Mouse (Mus musculus): Measurements from ENCODE around the gene Tenm2.
A peak's percentile ranks its signal among the peaks of the same experiment; 100 is the strongest.

The Tenm2 gene

GRCm38 (mm10) chr11:36254019-36254418 lies 981.7 kb downstream of the Tenm2 start:
- no peak for DNase-seq

- no peak for DNase-seq
These were observed 985.7 kb downstream of the Tenm2 start for GRCm38 (mm10) chr11:36250111-36250510.

GRCm38 (mm10) chr11:36246152-36246551 lies 989.6 kb downstream of the Tenm2 start:
- no peak for DNase-seq

DNA sequence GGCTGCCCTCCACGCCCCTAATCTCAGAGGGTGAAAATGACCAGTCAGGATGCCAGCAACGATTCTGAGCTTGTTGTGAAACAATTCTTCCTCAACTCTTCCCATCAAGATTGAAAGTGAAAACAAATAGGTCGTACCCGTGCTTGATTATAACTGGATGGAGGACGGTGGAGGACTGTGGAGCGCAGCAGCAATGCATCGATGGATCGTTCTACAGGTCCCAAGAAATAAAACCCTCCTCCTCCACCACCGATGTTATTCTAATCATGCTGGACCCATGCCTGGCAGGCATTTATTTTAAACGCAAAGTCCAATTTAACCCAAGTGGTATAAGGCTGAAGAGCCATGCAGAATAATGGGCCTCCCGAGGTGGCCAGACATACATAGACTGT lies 991.3 kb downstream of the Tenm2 start:
- no peak for DNase-seq

GRCm38 (mm10) chr11:36243747-36244490 lies 991.8 kb downstream of the Tenm2 start:
- peak; percentile 55 for DNase-seq

DNA sequence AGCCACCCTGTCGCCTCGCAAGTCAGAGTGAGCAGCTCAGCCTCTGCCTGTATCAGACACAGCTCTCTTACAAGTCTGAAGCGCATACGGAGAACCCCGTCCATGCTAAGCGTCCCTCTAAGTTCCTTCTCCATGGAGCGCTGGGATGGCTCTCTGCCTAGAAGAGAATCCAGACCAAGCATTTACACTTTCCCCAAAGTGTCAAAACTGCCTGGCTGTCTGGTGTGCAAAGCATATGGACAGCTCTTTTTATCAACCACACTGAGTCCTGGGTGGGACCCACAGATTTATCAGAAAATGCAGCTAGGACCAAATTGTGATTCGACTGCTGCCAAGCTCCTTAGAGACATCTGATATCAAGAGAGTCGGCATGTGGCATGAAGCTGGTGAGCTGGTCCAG lies 996.9 kb downstream of the Tenm2 start:
- peak; percentile 37 for DNase-seq

GRCm38 (mm10) chr11:36228654-36229053 lies 1007.1 kb downstream of the Tenm2 start:
- no peak for DNase-seq

GRCm38 (mm10) chr11:36228196-36228595 lies 1007.6 kb downstream of the Tenm2 start:
- no peak for DNase-seq

GRCm38 (mm10) chr11:36226061-36226460 lies 1009.7 kb downstream of the Tenm2 start:
- no peak for DNase-seq

GRCm38 (mm10) chr11:36223716-36224439 lies 1011.9 kb downstream of the Tenm2 start:
- no peak for DNase-seq

GRCm38 (mm10) chr11:36222071-36222470 lies 1013.7 kb downstream of the Tenm2 start:
- DNase-seq = no peak

GRCm38 (mm10) chr11:36221271-36221975 lies 1014.3 kb downstream of the Tenm2 start:
- DNase-seq = peak; percentile 81

DNA sequence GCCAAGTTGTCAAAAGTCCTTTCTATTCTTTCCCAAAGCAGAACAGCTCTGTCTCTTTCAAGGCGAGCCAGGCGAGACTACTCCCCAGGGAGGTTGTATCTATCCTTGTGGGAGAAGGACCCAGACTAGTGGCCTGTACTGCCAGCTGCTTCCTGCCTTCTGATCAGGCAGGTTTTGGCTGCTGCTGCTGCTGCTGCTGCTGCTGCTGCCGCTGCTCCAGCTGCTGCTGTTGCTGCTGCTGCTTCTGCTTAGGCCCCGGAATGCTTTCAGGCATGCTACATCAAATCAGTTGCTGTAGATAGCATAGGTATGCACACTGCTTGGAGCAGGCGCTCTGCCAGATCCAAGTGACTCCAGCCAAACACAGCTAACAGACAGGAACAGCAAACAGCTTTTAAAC lies 1015.1 kb downstream of the Tenm2 start:
- no peak for DNase-seq

DNA sequence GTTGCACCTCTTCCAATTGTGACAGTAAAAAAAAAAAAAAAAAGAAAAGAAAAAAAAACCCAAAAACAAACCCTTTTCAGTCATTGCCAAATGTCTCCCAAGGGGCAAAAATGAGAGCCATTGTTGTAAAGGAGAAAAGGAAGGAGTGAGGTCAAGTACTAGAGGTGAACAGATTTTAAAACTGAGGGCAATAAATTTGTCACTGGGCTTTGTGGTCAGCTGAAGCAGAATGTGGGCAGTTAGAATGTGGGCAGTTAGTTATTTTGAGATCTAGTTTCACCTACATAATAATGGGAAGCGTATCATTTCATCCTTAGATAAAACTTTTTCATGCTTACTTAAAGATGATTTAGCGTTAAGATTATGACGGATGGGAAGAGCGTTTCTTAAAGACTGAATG lies 1016.2 kb downstream of the Tenm2 start:
- no peak for DNase-seq

DNA sequence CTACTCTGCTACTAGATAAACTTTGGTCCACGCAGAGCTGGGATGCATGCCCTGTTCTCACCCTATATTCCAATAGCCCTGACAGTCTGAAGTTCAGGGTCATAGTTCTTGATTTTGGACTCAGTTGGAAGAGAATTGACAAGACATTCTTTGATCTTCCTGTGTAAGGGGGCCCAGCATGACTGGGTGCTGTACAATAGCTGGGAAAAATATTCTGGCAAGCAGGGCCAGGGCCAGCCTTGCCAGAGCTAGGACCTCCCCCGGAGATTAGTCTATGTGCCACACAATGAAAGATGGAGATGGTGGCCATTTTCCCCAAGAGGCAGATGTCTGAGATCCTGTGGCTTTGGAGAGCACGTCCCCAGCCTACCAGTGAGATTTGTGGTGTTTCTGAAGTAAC lies 1021.2 kb downstream of the Tenm2 start:
- no peak for DNase-seq

GRCm38 (mm10) chr11:36204381-36204780 lies 1031.4 kb downstream of the Tenm2 start:
- no peak for DNase-seq

DNA sequence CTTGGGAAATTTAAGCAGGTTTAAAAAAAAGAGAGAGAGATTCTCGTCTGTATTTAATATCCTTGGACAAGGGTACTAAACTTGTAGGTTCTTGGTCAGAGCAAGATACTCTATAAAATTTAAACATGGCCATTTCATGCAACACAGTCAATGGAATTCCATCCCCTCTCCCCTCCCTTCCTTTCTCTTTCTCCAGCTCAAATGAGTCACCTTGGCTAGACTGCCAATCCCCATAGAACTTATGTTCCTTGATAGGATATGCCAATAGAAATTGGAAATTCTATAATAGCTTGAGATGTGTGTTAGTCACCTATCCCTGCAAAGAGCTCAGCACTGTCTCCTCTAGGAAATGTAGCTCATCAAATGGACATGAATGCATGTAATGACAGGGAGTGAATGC lies 1031.9 kb downstream of the Tenm2 start:
- no peak for DNase-seq

DNA sequence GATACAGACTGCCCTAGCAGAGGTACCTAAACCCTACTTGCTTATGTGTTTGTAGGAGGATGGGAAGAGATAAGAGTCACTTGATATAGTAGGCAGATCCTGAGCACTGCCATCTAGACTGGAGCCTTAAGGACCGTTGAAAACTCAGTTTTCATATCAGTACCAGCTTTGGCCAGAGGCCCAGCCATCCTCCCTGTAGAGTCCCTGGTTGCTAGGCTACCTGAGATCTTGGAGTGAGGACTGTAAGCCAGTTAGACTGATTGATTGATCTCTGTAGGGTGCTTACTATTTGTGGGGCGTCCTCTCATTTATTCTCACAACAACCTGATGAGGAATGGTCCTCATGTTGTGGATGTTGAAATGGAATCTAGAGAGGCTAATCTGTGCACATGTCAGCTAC lies 1041.4 kb downstream of the Tenm2 start:
- DNase-seq = no peak

- DNase-seq = peak; percentile 61
These were observed 1059.7 kb downstream of the Tenm2 start for GRCm38 (mm10) chr11:36176106-36176505.

GRCm38 (mm10) chr11:36173076-36173690 lies 1062.6 kb downstream of the Tenm2 start:
- no peak for DNase-seq

DNA sequence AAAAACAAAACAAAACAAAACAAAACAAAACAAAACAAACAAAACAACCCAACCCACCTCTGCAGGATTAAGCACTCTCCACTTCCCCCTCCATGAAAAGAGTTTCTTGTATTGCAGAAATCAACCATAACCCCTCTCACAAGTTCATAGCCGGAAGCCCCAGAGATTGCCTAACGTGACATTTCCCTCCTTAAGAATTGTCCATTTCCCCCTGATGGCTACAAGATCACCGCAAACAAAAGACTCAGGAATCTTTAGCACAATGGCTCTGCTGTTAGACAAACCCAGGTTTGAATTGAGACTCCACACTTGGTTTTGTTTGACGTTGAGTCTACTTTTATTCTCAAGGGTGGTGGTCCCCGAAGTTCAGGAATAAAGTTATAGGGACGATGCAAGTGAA lies 1063.2 kb downstream of the Tenm2 start:
- DNase-seq = no peak

GRCm38 (mm10) chr11:36171991-36172390 lies 1063.8 kb downstream of the Tenm2 start:
- no peak for DNase-seq

DNA sequence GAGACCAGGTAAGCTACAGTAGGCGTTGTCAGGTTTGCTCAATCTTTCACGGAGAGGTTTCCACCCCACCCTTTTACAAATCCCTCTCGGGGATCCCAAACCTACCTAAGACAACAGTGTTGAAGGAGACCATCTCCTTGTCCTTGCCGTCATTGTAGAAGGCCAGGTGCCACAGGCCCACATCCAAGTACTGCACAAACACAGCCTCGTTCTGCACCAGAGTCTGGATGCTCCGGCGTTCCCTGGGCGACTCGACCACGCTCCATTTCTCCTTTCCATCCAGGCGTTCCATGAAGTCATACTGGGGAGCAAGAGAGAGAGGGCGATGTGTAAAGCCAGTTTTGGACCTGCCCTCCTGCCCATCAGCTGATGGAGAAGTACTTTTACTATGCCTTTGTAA lies 1064.5 kb downstream of the Tenm2 start:
- DNase-seq = no peak

All from right cerebral cortex, adult 18-20 months (tissue).